Mouse (Mus musculus) CH12.LX (cell line): Measurements from ENCODE around the gene Enpp1. TPM values are rescaled to one million over a fixed set of nuclear protein-coding genes. Genes with fewer than 3 reads are reported as not detected.

Experiments used
- DNase-seq: peaks from one replicate; pipeline ENCODE4 v3.0.0-alpha.2; 2013; ENCODE audit errors: extremely low read depth
- H3K27ac ChIP-seq: 2 replicates; pipeline ENCODE4 v1.5.1; 2012; ENCODE audit warnings: low read depth, mild to moderate bottlenecking, control low read depth, moderate library complexity; ENCODE audit not compliant: insufficient read depth
- H3K27me3 ChIP-seq: replicated peaks from 2 replicates; pipeline ENCODE3; 2012; ENCODE audit warnings: inconsistent platforms
- H3K36me3 ChIP-seq, 2 experiments: replicated peaks in 1 of 2; 2 replicates each; pipeline versions ENCODE3 to v1.6.1; 2012; ENCODE audit warnings: inconsistent platforms in 1 of 2, low read length in 1 of 2, mild to moderate bottlenecking in 1 of 2, mixed read lengths in 1 of 2, moderate library complexity in 1 of 2; ENCODE audit not compliant: control insufficient read depth in 1 of 2, insufficient read depth in 1 of 2
- H3K4me1 ChIP-seq, 2 experiments: 2 replicates each; pipeline ENCODE4 v1.6.1; 2012; ENCODE audit warnings: inconsistent platforms in 1 of 2, moderate library complexity in 1 of 2; ENCODE audit not compliant: insufficient read depth in 2 of 2, control insufficient read depth in 1 of 2
- H3K4me2 ChIP-seq: 2 replicates; pipeline ENCODE4 v1.6.1; 2012; ENCODE audit warnings: low read depth, mild to moderate bottlenecking, control low read depth; ENCODE audit not compliant: poor library complexity, insufficient read depth, severe bottlenecking
- H3K4me3 ChIP-seq, 3 experiments: fragments of 150-350 bp in 1 of 3; sonication (generic) in 1 of 3; replicated peaks in 1 of 3; 2 replicates each; pipeline versions ENCODE3 to v1.5.1; 2011 to 2012; ENCODE audit warnings: low read depth in 2 of 3, low read length in 2 of 3, mild to moderate bottlenecking in 2 of 3, moderate library complexity in 2 of 3, control low read depth in 1 of 3, improper control_type of control experiment in 1 of 3, inconsistent platforms in 1 of 3, mixed read lengths in 1 of 3; ENCODE audit not compliant: poor library complexity in 1 of 3
- H3K79me2 ChIP-seq: replicated peaks from 2 replicates; pipeline ENCODE4 v1.6.1; 2012; ENCODE audit warnings: mild to moderate bottlenecking, moderate library complexity; ENCODE audit not compliant: control insufficient read depth, poor library complexity, insufficient read depth, severe bottlenecking; ENCODE audit errors: extremely low read depth
- H3K9ac ChIP-seq: 2 replicates; pipeline ENCODE4 v1.6.1; 2012; ENCODE audit warnings: low read depth, mild to moderate bottlenecking, control low read depth, moderate library complexity; ENCODE audit not compliant: insufficient read depth
- H3K9me3 ChIP-seq: replicated peaks from 2 replicates; pipeline ENCODE3; 2012; ENCODE audit warnings: low read length, inconsistent platforms, mixed read lengths
- BHLHE40 ChIP-seq: IDR thresholded peaks from 2 replicates; pipeline ENCODE4 v1.6.1; 2011; ENCODE audit warnings: mild to moderate bottlenecking, low read depth, low read length, improper control_type of control experiment
- CHD1 ChIP-seq: IDR thresholded peaks from 2 replicates; pipeline ENCODE4 v1.6.1; 2012; ENCODE audit warnings: low read depth, low read length, improper control_type of control experiment, inconsistent platforms
- CHD2 ChIP-seq: IDR thresholded peaks from 2 replicates; pipeline ENCODE4 v1.6.1; 2011; ENCODE audit warnings: low read length, improper control_type of control experiment
- ELF1 ChIP-seq: IDR thresholded peaks from 2 replicates; pipeline ENCODE4 v1.6.1; 2014; ENCODE audit warnings: low read depth, mild to moderate bottlenecking, inconsistent platforms, low read length, improper control_type of control experiment
- ETS1 ChIP-seq: conservative IDR thresholded peaks from 2 replicates; pipeline ENCODE4 v1.6.1; 2012; ENCODE audit warnings: low read depth, mild to moderate bottlenecking, inconsistent platforms, low read length, improper control_type of control experiment, moderate library complexity
- GABPA ChIP-seq: IDR thresholded peaks from 2 replicates; pipeline ENCODE4 v1.6.1; 2012; ENCODE audit warnings: low read depth, low read length, improper control_type of control experiment, inconsistent platforms; ENCODE audit not compliant: insufficient replicate concordance
- HCFC1 ChIP-seq: IDR thresholded peaks from 2 replicates; pipeline ENCODE4 v1.6.1; 2012; ENCODE audit warnings: low read depth, mild to moderate bottlenecking, inconsistent platforms, low read length, improper control_type of control experiment
- IRF4 ChIP-seq: IDR thresholded peaks from 2 replicates; pipeline ENCODE4 v1.6.1; 2014; ENCODE audit warnings: low read depth, mild to moderate bottlenecking, inconsistent platforms, low read length, improper control_type of control experiment
- MAFK ChIP-seq: IDR thresholded peaks from 2 replicates; pipeline ENCODE4 v1.6.1; 2011; ENCODE audit warnings: low read length, improper control_type of control experiment; ENCODE audit not compliant: insufficient replicate concordance
- MAX ChIP-seq: IDR thresholded peaks from 2 replicates; pipeline ENCODE4 v1.6.1; 2011; ENCODE audit warnings: low read length, improper control_type of control experiment
- MAZ ChIP-seq: IDR thresholded peaks from 2 replicates; pipeline ENCODE4 v1.6.1; 2012; ENCODE audit warnings: low read depth, mild to moderate bottlenecking, inconsistent platforms, low read length, improper control_type of control experiment, moderate library complexity
- MXI1 ChIP-seq: IDR thresholded peaks from 2 replicates; pipeline ENCODE4 v1.6.1; 2011; ENCODE audit warnings: mild to moderate bottlenecking, low read depth, low read length, improper control_type of control experiment
- MYC ChIP-seq: IDR thresholded peaks from 2 replicates; pipeline ENCODE4 v1.6.1; 2011; ENCODE audit warnings: low read depth, mild to moderate bottlenecking, improper control_type of control experiment, low read length
- NELFE ChIP-seq: IDR thresholded peaks from 2 replicates; pipeline ENCODE4 v1.6.1; 2011; ENCODE audit warnings: low read depth, low read length, improper control_type of control experiment
- POLR2A ChIP-seq: IDR thresholded peaks from 2 replicates; pipeline ENCODE4 v1.6.1; 2011; ENCODE audit warnings: low read depth, mild to moderate bottlenecking, improper control_type of control experiment, low read length
- POLR2AphosphoS2 ChIP-seq: IDR thresholded peaks from 2 replicates; pipeline ENCODE4 v1.6.1; 2011; ENCODE audit warnings: low read depth, low read length, improper control_type of control experiment
- RAD21 ChIP-seq: IDR thresholded peaks from 2 replicates; pipeline ENCODE4 v1.6.1; 2011; ENCODE audit warnings: low read depth, mild to moderate bottlenecking, low read length, improper control_type of control experiment, moderate library complexity
- RCOR1 ChIP-seq: conservative IDR thresholded peaks from 2 replicates; pipeline ENCODE4 v1.6.1; 2012; ENCODE audit warnings: low read depth, mild to moderate bottlenecking, inconsistent platforms, low read length, improper control_type of control experiment
- SMC3 ChIP-seq: IDR thresholded peaks from 2 replicates; pipeline ENCODE4 v1.6.1; 2011; ENCODE audit warnings: low read depth, low read length, improper control_type of control experiment
- TCF12 ChIP-seq: IDR thresholded peaks from 2 replicates; pipeline ENCODE4 v1.6.1; 2014; ENCODE audit warnings: low read depth, mild to moderate bottlenecking, inconsistent platforms, low read length, improper control_type of control experiment
- UBTF ChIP-seq: IDR thresholded peaks from 2 replicates; pipeline ENCODE4 v1.6.1; 2012; ENCODE audit warnings: low read depth, mild to moderate bottlenecking, inconsistent platforms, low read length, improper control_type of control experiment, moderate library complexity
- USF1 ChIP-seq: IDR thresholded peaks from 2 replicates; pipeline ENCODE4 v1.6.1; 2014; ENCODE audit warnings: low read depth, mild to moderate bottlenecking, inconsistent platforms, low read length, improper control_type of control experiment
- ZKSCAN1 ChIP-seq: IDR thresholded peaks from 2 replicates; pipeline ENCODE4 v1.6.1; 2012; ENCODE audit warnings: low read depth, inconsistent platforms, low read length, improper control_type of control experiment, borderline replicate concordance
- ZMIZ1 ChIP-seq: IDR thresholded peaks from 2 replicates; pipeline ENCODE4 v1.6.1; 2012; ENCODE audit warnings: low read depth, mild to moderate bottlenecking, inconsistent platforms, low read length, improper control_type of control experiment
- dilution Hi-C: fragments of 300-500 bp; cut with MboI; formaldehyde crosslinking; loops from 2 replicates; pipeline ENCODE4 v1.14.3; 2020; ENCODE audit warnings: low sequenced_read_pairs; ENCODE audit not compliant: extremely low pct_unique_long_range_greater_than_20kb, extremely low pct_ligation_motif_present
- in situ Hi-C: fragments of 300-500 bp; cut with MboI; formaldehyde crosslinking; loops from 3 replicates; pipeline ENCODE4 v1.14.3; 2019; ENCODE audit warnings: low sequenced_read_pairs, low pct_ligation_motif_present, low pct_unique_long_range_greater_than_20kb, mixed read lengths
- polyA plus RNA-seq: library from polyadenylated mRNA; unstranded; fragments of >175 nt; gene quantifications from 2 replicates; pipeline ENCODE4 v1.2.1, GENCODE M21; 2012; ENCODE audit warnings: low read depth; ENCODE audit not compliant: insufficient read length
- total RNA-seq, 2 experiments: library from RNA; depleted of rRNA; stranded (reverse); fragments of 300-350 nt in 1 of 2; fragments of >200 nt in 1 of 2; gene quantifications; 2 replicates each; pipeline ENCODE4 v1.2.3; 2012 to 2014

Gene Enpp1
- total and polyA plus RNA-seq, 3 experiments: 0.58 to 2.8 (median 0.87) TPM

GRCm38 (mm10) chr10:24739171-24739570 is 27.2 kb upstream of the Enpp1 start:
- no peak for TF ChIP-seq ELF1
- no peak for TF ChIP-seq POLR2A
- TF ChIP-seq MAFK: no peak
- TF ChIP-seq GABPA: no peak
- no peak for TF ChIP-seq SMC3
- H3K27me3 ChIP-seq: no peaks in the 10 kb centered on the region
- no peaks in the 10 kb centered on the region for H3K9me3 ChIP-seq
- no peak overlapping the region for H3K27ac ChIP-seq
- H3K4me2 ChIP-seq: no peak overlapping the region
- H3K36me3 ChIP-seq: no peaks in the 10 kb centered on the region
- no peak overlapping the region for H3K4me3 ChIP-seq
- H3K4me1 ChIP-seq: peaks cover 0 to 7% of the 10 kb centered on the region in 2 experiments; a peak in 2 of 4 replicates
- H3K79me2 ChIP-seq: no peaks in the 10 kb centered on the region
- in situ Hi-C loops (no loop called here), dilution Hi-C loops (no loop called here)
- H3K9ac ChIP-seq: no peak overlapping the region
- no peak for DNase-seq

- no peak for TF ChIP-seq RCOR1
- TF ChIP-seq MXI1: no peak
- no peak for TF ChIP-seq HCFC1
- TF ChIP-seq MYC: no peak
- TF ChIP-seq ZMIZ1: no peak
- TF ChIP-seq POLR2AphosphoS2: no peak
These were observed 26.5 kb upstream of the Enpp1 start for GRCm38 (mm10) chr10:24738456-24738855.

GRCm38 (mm10) chr10:24735027-24735777 is 23.2 kb upstream of the Enpp1 start:
- H3K27ac ChIP-seq: no peak overlapping the region
- H3K9me3 ChIP-seq: no peaks in the 10 kb centered on the region
- no peaks in the 10 kb centered on the region for H3K79me2 ChIP-seq
- H3K4me1 ChIP-seq: no peaks in the 10 kb centered on the region
- H3K9ac ChIP-seq: no peak overlapping the region
- dilution Hi-C loops (no loop called here), in situ Hi-C loops (no loop called here)
- H3K27me3 ChIP-seq: no peaks in the 10 kb centered on the region
- no peak for DNase-seq
- H3K36me3 ChIP-seq: no peaks in the 10 kb centered on the region
- TF ChIP-seq TCF12 (no peak), MAX (no peak), CHD2 (no peak), BHLHE40 (no peak), ZKSCAN1 (no peak), RAD21 (no peak), MAZ (no peak), GABPA (no peak), CHD1 (no peak), USF1 (no peak), NELFE (no peak), IRF4 (no peak), RCOR1 (no peak), POLR2AphosphoS2 (no peak), UBTF (no peak), ZMIZ1 (no peak), ETS1 (no peak)
- TF ChIP-seq, all 38 proteins: peak for 0
- Histone ChIP-seq H3K4me3 (no peak overlapping the region), H3K4me2 (no peak overlapping the region)

More at GRCm38 (mm10) chr10:24738456-24738855, 26.5 kb upstream of the Enpp1 start:
- no peak for DNase-seq
- Histone ChIP-seq H3K27me3 (no peaks in the 10 kb centered on the region), H3K9ac (no peak overlapping the region), H3K79me2 (no peaks in the 10 kb centered on the region), H3K9me3 (no peaks in the 10 kb centered on the region), H3K4me2 (no peak overlapping the region), H3K4me1 (peaks cover 0 to 6% of the 10 kb centered on the region in 2 experiments; a peak in 2 of 4 replicates), H3K4me3 (no peak overlapping the region), H3K36me3 (no peaks in the 10 kb centered on the region), H3K27ac (no peak overlapping the region)
- dilution Hi-C loops: no loop called here
- in situ Hi-C loops: no loop called here
